Mouse (Mus musculus) urinary bladder, postnatal 25 days (tissue): Measurements from ENCODE around the gene Dtx3.
A peak's percentile ranks its signal among the peaks of the same experiment; 100 is the strongest.
"Not testable (repeated sequence)": the region's sequence is repeated elsewhere in the genome, so short reads cannot be mapped to it uniquely, and the experiment has no call there.

Experiments used
- DNase-seq: peaks from one replicate; pipeline ENCODE4 v3.0.0; 2022; ENCODE audit warnings: low spot score

Dtx3 gene

DNA sequence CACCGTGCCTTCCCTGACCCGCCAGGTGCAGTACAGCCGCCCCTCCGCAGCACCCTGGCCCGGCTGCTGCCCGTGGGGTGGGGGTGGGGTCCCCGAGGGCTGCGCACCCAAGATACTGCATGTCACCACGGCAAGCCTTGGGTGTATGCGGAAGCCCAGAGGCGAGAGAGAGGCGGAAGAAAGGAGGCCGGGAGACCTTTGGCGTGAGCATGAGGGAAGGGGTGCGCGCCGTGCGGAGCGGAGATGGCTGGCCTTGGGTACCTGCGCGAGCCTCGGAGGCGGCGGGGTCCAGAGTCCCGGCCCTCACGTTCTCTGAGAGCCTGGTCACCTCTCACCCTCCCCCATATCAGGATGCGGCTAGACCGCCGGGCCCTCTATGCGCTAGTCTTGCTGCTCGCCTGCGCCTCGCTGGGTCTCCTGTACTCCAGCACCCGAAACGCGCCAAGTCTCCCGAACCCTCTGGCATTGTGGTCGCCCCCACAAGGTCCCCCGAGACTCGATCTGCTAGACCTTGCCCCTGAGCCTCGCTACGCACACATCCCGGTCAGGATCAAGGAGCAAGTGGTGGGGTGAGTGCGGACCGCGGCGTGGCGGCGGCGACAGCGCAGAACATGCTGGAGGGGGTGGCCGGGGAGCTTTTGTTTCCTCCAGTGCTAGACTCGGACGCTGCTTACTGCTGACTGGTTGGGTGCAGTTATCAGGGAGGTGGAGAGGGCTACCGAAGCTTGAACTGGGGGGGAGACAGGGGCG is 29.7 kb downstream of the Dtx3 start:
- peak; percentile 36 for DNase-seq

DNA sequence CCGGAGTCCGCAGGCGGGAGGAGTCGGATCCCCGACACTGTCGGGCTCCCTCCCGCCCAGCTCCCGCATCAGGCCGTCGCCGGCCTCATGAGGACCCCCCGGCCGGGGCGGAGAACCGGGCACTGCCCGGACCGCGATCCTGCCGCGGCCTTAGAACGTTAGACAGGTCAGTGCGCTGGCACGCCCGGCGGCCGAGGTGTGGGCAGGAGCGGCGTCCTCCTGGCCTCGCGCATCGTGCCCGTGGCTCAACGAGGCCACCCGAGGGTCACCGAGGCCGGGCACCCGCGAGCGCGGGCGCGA is 30.2 kb downstream of the Dtx3 start:
- peak; percentile 42 for DNase-seq

DNA sequence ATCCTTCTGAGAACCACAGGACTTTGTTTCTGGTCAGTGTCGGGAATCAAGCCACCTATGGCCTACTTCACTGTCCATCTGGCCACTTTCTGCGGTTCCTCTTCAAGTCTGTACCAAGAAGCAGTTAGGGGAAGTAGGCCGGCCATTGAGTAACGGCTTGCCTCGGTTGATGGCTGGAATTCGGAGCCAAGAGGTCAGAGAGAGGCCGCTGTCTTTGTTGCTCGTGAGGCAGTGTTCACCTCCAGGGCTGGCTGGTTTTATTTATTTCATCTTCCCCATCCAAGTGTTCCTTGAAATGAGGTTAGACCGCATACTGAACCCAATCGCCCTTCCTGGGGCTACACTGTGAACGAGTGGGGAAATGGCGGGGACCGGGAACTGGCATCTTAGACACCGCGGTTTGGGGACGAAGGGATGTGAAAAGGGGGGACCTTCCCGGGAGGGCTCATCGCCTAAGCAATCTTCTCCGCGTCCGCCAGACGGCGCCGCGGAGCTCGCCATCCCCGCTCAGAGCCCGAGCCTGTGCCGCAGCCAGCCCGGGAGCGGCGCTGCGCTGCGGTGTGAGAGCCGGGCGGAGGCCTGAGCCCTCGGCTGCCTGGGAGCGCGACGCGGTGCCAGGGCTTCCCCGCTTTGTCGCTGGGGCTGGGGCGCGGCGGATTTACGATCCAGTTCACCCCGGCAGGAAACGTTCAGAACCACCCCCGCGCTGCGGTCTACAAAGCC is 30.7 kb downstream of the Dtx3 start, which contains the start of gene B4galnt1:
Gene B4galnt1, plus strand, starts transcription at position 595 of the 723 bp plus-strand sequence.
- peak; percentile 72 for DNase-seq

DNA sequence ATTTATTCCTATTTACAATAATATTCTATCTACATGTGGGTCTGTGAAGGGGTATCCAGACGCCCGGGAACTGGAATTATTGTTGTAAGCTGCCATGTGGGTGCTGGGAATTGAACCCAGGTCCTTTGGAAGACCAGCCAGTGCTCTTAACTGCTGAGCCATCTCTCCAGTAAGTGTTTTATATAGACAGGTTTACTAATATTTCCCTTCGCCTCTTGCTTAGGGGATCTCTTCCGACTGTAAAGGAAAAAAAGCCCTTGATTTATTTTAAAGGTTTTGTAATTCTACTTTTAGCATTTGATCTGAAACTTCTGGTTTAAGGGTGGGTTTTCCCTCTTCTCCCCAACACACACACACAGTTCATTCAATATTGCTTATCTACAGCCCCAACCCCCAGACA is 31.3 kb downstream of the Dtx3 start:
- DNase-seq = no peak

DNA sequence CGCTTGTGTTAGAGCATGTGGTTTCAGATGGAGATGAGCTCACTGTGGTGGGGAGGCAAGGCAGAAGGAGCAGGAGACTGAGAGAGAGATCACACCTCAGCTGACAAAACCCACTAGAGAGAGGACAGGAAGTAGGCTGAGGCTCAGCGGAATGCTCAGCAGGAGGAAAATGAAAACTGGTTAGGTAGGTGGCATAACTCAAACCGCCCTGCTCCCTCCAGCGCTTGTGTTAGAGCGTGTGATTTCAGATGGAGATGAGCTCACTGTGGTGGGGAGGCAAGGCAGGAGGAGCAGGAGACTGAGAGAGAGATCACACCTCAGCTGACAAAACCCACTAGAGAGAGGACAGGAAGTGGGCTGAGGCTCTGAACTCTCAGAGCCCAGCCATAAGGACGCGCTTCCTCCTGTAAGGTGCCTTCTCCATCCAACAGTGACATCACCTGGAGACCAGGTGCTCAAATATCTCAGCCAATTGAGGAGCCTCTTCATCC is 32.7 kb downstream of the Dtx3 start:
- not testable (repeated sequence) for DNase-seq

DNA sequence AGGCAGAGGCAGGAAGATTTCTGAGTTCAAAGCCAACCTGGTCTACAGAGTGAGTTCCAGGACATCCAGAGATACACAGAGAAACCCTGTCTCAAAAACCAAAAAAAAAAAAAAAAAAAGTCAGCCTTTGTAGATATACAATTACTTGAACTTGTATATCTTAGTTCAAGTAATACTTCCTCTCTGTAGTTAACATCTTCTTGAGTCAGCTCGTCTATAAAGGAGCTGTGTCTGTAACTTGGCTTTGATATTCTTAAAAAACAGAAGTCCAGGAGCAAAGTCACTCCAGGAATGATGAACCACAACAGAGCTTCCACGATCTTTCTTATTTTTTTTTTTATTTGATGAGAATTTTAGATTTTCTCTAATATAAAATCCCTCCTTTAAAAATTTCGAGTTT is 34.8 kb downstream of the Dtx3 start:
- no peak for DNase-seq

DNA sequence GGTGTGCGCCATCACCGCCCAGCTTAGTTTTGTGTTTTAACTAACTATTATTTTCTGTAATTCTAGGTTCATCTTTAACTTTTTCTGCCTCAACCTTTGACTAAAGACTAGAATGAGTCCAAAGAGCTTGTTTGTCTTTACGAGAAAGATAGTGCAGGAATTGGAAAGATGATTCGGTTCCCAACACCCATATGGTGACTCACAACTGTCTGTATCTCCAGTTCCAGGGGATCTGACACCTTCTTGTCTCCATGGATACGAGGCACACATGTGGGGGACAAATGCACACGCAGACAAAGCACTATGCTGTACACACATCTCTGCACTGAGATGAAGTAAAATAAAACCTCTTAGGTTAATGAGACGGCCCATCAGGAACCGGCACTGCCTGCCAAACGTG is 35.4 kb downstream of the Dtx3 start:
- DNase-seq = no peak

DNA sequence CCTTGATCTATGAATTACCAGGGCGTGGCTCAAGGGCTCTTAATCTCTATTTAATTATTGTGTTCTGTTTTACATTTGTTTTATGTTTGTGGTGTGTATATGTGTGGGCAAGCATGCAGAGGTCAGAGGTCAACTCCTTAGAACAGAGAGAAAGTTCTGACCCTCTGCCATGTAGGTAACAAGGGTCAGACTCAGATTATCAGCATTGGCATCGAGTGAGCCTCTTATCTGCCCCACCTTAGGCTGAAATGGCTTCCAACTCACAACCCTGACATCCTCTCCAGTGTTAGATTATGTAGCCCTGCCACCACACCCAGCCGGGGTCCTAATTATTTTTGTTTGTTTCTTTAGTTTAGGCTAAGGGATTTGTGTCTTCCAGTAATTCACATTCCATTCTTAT is 37.1 kb downstream of the Dtx3 start:
- no peak for DNase-seq

DNA sequence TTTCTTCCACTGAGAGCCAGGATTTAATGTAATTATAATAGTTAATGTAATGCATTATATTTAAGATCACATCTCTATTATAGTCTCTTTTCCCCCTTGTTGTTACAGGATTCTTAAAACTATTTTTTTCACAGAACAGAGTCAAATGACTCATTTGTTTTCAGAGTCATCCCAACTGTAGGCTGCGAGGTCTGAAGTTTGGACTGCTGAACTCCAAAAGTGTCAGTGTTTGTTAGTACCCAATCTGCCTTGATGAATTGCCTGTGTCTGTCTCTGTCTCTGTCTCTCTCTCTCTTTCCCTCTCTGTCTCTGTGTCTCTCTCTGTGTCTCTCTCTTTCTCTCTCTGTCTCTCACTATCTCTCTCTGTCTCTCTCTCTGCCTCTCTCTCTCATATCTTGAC is 39.0 kb downstream of the Dtx3 start:
- no peak for DNase-seq

DNA sequence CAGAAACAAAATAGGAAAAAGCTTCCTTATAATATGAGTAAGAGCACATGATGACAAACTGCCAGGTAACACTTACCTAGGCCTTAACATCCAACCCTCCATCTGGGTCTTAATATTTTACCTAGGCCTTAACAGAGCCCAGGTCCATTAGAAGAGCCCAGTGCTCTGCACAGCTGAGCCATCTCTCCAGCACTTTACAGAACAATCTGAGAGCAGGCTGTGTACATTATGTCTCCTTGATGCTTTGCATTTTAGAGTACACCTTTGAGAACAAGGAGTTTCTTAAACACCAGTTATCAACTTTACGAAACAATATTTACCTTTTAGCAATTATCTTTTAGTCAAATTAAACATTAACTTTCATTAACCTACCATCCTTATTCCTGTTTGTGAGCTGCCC is 39.4 kb downstream of the Dtx3 start:
- no peak for DNase-seq

DNA sequence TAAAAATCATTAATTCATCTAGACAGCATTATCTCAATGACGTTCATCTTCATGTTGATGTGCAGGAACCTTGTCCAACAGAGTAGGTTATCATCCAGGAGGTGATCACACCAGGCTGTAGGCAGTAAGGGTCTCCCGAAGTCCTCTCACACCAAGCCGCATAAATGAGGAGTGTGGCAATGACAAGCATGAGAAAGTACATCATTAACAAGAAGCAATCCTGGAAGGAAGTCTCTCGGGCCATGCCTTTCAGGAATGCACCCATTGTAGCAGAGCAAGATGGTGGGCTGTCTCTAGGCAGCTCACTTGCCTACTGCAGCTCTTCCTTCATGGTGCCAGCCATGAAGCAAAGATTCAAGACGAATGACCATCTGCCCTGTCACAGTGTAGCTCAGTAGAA is 40.9 kb downstream of the Dtx3 start:
- no peak for DNase-seq

DNA sequence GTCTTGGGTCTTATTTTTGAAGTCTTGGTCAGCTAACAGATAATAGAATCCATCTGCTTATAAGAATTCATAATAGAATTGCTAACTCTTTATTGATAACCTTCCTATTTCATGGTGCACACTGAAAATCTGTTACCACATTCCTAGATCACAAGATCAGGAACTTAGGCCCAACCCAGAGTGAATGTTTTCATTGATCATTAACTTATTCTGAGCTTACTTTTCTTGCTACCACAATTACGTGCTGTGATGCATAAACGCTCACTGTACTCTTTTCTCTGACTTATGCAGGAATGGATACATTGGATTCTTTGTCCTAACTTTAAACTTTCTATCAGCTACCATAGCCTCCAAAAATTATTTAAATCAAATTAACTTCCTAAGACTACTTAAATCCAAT is 41.3 kb downstream of the Dtx3 start:
- no peak for DNase-seq

DNA sequence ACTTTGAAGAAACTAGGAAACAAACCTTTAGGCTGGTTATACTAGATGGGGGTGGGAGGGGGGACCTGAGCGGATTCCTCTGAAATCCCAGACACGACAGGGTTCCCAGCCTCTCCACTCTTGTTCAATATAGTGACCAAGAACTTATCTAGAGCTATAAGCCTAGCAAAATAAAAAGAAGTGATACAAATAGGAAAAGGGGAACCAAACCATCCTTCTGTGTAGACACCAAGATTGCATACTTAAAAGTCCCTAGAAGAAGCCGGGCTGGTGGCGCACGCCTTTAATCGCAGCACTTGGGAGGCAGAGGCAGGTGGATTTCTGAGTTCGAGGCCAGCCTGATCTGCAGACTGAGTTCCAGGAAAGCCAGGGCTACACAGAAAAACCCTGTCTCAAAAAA is 42.2 kb downstream of the Dtx3 start:
- no peak for DNase-seq

DNA sequence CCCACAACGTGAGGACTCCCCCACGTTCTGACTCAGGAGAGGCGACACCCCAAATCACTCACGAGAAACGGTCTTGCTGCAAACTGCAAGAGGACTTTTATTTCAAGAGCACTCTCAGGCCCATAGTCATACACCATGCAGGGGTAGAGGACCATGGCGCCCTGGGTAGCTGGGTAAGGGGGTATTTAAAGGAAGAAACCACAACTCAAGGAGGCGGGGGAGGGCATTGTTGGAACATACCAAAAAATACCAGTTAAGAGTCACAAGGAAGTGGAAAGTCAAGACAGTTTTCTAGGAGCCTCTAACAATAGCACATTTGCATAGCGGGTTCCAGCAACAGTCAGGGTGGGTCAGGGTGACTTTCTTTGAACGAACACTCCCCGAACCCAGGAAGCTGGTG is 43.0 kb downstream of the Dtx3 start:
- not testable (repeated sequence) for DNase-seq

DNA sequence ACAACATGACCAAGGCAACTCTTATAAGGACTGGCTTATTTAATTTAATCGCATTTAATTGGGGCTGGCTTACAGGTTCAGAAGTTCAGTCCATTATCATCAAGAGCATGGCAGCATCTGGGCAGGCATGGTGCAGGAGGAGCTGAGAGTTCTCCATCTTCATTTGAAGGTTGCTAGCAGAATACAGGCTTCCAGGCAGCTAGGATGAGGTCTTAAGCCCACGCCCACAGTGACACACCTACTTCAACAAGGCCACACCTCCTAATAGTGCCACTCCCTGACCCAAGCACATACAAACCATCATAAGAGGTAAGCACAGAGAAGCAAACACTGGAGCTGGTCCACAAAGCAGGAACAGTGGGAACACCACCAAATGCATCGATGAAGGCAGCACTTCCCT is 44.3 kb downstream of the Dtx3 start:
- not testable (repeated sequence) for DNase-seq

DNA sequence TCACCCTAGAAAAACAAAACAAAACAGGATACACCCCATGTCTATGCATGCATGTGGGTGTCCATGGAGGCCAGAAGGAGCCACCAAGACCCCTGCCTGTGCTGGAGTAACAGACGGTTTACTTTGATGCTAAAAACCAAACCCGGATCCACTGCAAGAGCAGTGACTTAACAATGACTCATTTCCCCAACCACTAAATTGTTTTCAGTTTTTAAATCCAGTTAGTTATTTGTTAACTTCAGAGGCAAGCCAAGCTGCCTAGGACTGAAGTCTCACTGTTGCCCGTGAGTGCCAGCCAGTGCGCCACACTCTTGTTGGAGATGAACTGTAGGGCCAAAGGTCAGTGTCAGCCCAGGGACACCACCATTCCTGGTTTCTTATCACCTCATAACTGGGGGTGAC is 45.1 kb downstream of the Dtx3 start:
- no peak for DNase-seq

DNA sequence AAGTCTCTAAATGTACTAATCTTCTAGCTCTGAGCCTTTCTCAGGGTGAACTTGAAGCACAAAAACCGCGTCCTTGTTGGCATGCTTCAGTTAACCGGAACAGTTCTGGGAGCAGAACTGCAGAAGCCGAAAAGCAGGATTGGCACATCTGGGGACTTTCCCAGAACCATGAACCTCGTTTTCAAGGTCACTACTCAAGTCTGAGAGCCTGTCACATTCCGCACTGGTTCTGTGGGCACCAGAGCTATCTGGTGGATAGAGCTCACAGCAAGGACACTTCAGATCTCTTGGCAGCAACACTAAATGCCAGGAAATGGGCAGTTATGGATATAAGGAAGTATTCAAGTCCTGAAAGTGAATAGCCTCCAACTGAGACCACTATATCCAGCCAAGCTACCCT is 48.4 kb downstream of the Dtx3 start:
- DNase-seq = no peak

DNA sequence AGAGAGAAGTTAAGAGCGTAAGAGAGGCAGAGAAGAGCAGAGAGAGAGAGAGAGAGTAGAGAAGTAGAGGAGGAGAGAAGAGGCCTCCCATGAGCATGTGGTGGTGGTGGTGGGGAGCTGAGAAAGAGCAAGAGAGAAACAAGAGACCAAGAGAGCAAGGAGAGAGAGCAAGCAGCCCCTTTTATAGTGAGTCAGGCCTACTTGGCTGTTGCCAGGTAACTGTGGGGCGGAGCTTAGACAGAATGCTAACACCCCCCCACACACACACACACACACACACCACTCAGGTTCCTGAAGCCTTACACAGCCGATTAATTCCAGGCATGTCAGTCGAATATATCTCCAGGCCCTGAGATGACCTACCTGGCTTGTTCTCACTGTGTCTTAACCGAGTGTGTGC is 50.2 kb downstream of the Dtx3 start:
- DNase-seq = no peak

DNA sequence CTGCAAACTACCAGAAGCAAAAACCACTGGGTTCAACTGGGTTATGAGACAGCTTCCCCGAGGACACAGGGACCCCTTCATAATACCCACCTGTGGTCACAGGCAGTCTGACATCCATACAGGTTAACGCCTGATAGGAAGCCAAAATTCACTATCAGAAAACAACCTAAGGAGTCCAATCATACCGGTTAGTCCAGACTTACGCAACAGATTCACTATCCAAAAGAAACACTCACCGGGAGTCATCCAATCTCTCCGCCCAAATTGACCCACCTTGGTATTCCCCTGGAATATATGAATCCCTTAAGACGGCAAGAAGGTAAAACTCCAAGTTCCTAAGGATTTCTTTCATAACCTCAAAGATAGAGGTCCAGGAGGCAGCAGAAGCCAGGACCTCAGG is 51.0 kb downstream of the Dtx3 start:
- DNase-seq = no peak

DNA sequence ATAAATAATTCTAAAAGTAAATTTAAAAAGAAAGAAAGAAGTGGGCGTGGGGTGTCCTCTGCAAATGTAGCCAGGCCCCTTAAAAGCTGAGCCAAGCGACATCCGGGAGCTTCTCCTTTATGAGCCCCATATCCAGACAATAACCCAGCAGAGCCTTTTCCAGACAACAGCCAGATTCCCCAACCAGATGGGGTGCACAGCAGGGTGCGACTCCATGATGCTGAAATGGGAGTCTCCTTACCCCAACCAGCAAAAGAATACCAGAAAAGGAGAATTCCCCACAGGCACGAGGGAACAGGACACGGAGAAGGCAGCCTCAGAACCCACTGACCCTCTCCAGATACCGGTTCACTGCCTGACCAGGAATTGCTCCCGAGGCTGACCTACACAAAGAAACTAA is 52.3 kb downstream of the Dtx3 start:
- no peak for DNase-seq

DNA sequence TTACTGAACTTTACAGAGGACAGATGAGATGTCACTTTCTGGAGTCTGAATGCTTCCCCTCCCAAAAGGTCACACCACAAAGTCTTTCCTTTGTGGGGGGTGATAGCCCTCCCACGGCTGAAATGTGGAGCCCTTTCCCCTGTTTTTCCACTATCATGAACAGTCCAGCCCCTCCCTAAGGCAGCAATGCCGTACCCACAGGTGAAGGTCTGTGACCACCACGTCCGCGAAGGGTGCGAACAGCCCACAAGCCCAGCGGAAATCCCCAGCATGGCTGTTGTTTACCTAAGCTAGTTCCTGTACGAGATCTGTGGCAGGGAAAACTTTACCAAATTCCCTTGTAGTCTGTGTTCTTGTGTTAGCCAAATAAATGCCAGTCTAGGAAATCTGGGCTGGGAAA is 54.0 kb downstream of the Dtx3 start:
- DNase-seq = no peak

DNA sequence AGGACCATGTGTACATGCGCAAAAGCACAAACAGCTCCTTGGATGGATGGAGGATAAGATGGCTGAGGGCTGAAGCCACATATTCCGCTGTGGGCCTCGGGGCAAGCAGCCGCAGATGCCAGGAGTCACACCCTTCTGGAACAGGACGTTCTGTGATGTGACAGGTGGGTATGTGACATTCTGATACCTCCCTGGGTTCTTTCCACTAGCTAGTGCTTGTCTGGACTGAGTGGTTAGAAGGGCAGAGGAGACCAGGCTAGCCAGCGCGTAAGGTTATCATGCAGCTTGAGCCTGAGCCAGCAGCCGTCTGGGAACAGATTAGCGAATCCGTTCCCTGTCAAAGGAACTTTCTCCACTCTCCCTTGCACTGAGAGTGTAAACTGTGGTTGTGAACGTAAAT is 54.6 kb downstream of the Dtx3 start:
- no peak for DNase-seq
